Mouse (Mus musculus) 416B (cell line): Measurements from ENCODE around the gene Mpp2.

Source experiments
- DNase-seq: peaks from one replicate; pipeline ENCODE4 v3.0.0; 2011; ENCODE audit warnings: low read depth

Mpp2 gene

DNA sequence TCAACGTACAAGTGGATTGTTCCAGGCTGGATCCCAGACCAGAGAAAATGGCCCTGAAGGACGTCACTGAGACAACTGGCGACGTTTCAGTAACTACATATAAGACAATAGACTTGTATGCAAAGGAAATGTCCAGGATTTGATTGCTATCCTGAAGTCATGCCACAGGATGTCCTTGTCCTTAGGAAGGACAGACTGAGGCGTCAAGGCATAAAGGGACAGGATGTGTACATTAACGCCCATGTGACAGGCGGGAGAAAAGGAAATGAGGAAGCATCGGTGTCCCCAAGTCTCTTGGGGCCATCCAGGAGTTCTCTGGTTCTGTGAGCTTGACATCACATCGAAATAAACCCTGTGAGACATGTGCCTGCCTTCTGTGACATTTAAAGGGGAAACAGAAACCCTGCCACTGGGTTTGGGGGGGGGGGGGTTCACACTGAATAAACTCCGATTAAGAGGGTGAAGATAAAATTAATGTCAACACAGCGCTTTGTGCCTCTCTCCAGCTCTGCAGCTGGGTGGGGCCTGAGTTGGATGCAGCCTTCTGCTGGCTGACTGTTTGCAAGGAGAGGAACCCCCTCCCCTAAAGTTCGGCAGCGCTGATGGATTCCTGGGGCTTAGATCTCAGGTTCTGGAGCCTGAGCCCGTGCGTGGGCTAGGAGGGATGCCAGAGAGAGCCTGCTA is 79.2 kb downstream of the Mpp2 start:
- DNase-seq: no peak

DNA sequence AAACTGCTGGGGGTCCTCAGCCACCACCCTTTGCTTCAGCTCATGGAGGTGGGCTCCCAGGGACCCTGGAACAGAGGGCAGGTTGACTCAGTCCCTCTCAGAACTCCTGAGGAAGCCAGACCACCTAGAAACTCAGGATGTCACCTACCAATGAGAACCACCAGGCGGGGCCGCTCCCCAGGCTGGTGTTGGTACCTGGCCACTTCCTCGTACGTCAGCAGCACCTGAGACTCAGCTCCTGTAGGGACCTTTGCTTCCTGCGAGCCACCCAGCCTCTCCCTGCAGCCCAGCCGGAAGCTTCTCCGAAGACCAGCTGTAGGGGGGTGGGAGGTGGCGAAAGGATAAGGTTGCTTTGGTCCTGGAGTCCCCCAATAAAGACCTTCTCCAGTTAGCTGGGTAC is 79.9 kb downstream of the Mpp2 start:
- DNase-seq: no peak
